Mouse (Mus musculus) olfactory bulb, adult 2 months (tissue): ENCODE results near the gene Pam. TPM values are rescaled to one million over a fixed set of nuclear protein-coding genes. Genes with fewer than 3 reads are reported as not detected.

Experiments
- H3K27ac ChIP-seq: fragments of 200-500 bp; 2 replicates; pipeline ENCODE4 v1.5.1; 2012; ENCODE audit warnings: low read depth, low read length; ENCODE audit not compliant: insufficient read depth
- H3K4me1 ChIP-seq: fragments of 200-500 bp; 2 replicates; pipeline ENCODE4 v1.6.1; 2012; ENCODE audit warnings: low read length; ENCODE audit not compliant: control insufficient read depth, insufficient read depth
- H3K4me3 ChIP-seq: fragments of 200-500 bp; 2 replicates; pipeline ENCODE4 v1.5.1; 2012; ENCODE audit warnings: mild to moderate bottlenecking, low read depth, low read length, moderate library complexity; ENCODE audit not compliant: insufficient read depth
- CTCF ChIP-seq: fragments of 200-500 bp; IDR thresholded peaks from 2 replicates; pipeline ENCODE4 v1.5.1; 2012; ENCODE audit warnings: low read depth, mild to moderate bottlenecking, low read length, moderate library complexity; ENCODE audit not compliant: insufficient read depth
- POLR2A ChIP-seq: fragments of 200-500 bp; IDR thresholded peaks from 2 replicates; pipeline ENCODE4 v1.6.1; 2012; ENCODE audit warnings: mild to moderate bottlenecking, low read depth, low read length, moderate library complexity; ENCODE audit not compliant: insufficient read depth
- WGBS: fragments of 180-500 bp; shearing (Covaris S2); methylation state at CpG from one replicate; pipeline ENCODE4 v1.1.7; 2018; 5-methylcytosine and 5-hydroxymethylcytosine counted together
- polyA plus RNA-seq: library from polyadenylated mRNA; stranded (reverse); fragments of >200 nt; gene quantifications from 2 replicates; pipeline ENCODE4 v1.2.4, GENCODE M21; 2012; ENCODE audit warnings: low replicate concordance; ENCODE audit not compliant: missing spikeins, insufficient read depth, insufficient read length

Pam gene
- polyA plus RNA-seq, 1 experiment = not detected

- TF ChIP-seq CTCF = no peak
- TF ChIP-seq POLR2A = no peak
- 72% methylated on average over 5 of the region's 5 CpGs for WGBS
- Histone ChIP-seq H3K27ac (no peak overlapping the region), H3K4me3 (no peak overlapping the region), H3K4me1 (no peaks in the 10 kb centered on the region)
Measured at GRCm38 (mm10) chr1:97862734-97863133, 232.7 kb downstream of the Pam start.

GRCm38 (mm10) chr1:97854256-97854655, 241.2 kb downstream of the Pam start:
- Histone ChIP-seq H3K4me1 (no peaks in the 10 kb centered on the region), H3K4me3 (no peak overlapping the region), H3K27ac (no peak overlapping the region)
- TF ChIP-seq POLR2A (no peak), CTCF (no peak)
- 52% methylated on average over 3 of the region's 3 CpGs for WGBS

GRCm38 (mm10) chr1:97851601-97852175, 243.8 kb downstream of the Pam start:
- 89% methylated on average over 13 of the region's 13 CpGs for WGBS
- Histone ChIP-seq H3K27ac (no peak overlapping the region), H3K4me3 (no peak overlapping the region), H3K4me1 (no peaks in the 10 kb centered on the region)
- TF ChIP-seq POLR2A = no peak

- Histone ChIP-seq H3K4me3 (no peak overlapping the region), H3K4me1 (no peaks in the 10 kb centered on the region), H3K27ac (no peak overlapping the region)
- 30% methylated on average over 14 of the region's 14 CpGs for WGBS
- TF ChIP-seq POLR2A (no peak), CTCF (no peak)
Measured at GRCm38 (mm10) chr1:97848601-97849241, 246.7 kb downstream of the Pam start.

- H3K27ac ChIP-seq = no peak overlapping the region
- no peak overlapping the region for H3K4me3 ChIP-seq
- H3K4me1 ChIP-seq = no peaks in the 10 kb centered on the region
- TF ChIP-seq POLR2A (no peak), CTCF (no peak)
Measured at GRCm38 (mm10) chr1:97843220-97843992, 252.0 kb downstream of the Pam start.

GRCm38 (mm10) chr1:97834354-97834822, 261.1 kb downstream of the Pam start:
- Histone ChIP-seq H3K27ac (no peak overlapping the region), H3K4me1 (no peaks in the 10 kb centered on the region), H3K4me3 (no peak overlapping the region)
- no peak for TF ChIP-seq CTCF
- TF ChIP-seq POLR2A = no peak
- 54% methylated on average over 5 of the region's 5 CpGs for WGBS

GRCm38 (mm10) chr1:97833466-97834353, 261.7 kb downstream of the Pam start:
- H3K27ac ChIP-seq = no peak overlapping the region
- 52% methylated on average over 5 of the region's 5 CpGs for WGBS
- TF ChIP-seq POLR2A = no peak
- no peak for TF ChIP-seq CTCF
- H3K4me1 ChIP-seq = no peaks in the 10 kb centered on the region
- H3K4me3 ChIP-seq = no peak overlapping the region

GRCm38 (mm10) chr1:97828087-97828486, 267.4 kb downstream of the Pam start:
- H3K27ac ChIP-seq = no peak overlapping the region
- 83% methylated on average over 5 of the region's 5 CpGs for WGBS

More at GRCm38 (mm10) chr1:97828087-97828486, 267.4 kb downstream of the Pam start:
- Histone ChIP-seq H3K4me3 (no peak overlapping the region), H3K4me1 (no peaks in the 10 kb centered on the region)
- TF ChIP-seq CTCF (no peak), POLR2A (no peak)
